Mouse (Mus musculus) lung, adult 2 months (tissue): ENCODE measurements around the gene Reps1. TPM values are rescaled to one million over a fixed set of nuclear protein-coding genes. Genes with fewer than 3 reads are reported as not detected.

Source experiments
- DNase-seq: peaks from one replicate; pipeline ENCODE4 v3.0.0; 2022
- H3K4me1 ChIP-seq: fragments of 200-500 bp; 2 replicates; pipeline ENCODE4 v1.6.1; 2011; ENCODE audit warnings: low read length; ENCODE audit not compliant: control insufficient read depth, insufficient read depth
- H3K4me3 ChIP-seq: fragments of 200-500 bp; replicated peaks from 2 replicates; pipeline ENCODE3; 2011; ENCODE audit warnings: low read depth, mild to moderate bottlenecking, control low read depth, low read length; ENCODE audit errors: extremely low read depth
- CTCF ChIP-seq: fragments of 200-500 bp; IDR thresholded peaks from 2 replicates; pipeline ENCODE4 v1.5.1; 2011; ENCODE audit warnings: mild to moderate bottlenecking, low read length, control low read depth; ENCODE audit not compliant: insufficient read depth
- POLR2A ChIP-seq: fragments of 200-500 bp; IDR thresholded peaks from 2 replicates; pipeline ENCODE4 v1.6.1; 2011; ENCODE audit warnings: low read depth, mild to moderate bottlenecking, control low read depth, low read length, borderline replicate concordance; ENCODE audit errors: extremely low read depth
- WGBS: fragments of 180-500 bp; shearing (Covaris S2); methylation state at CpG from one replicate; pipeline ENCODE4 v1.1.7; 2018; 5-methylcytosine and 5-hydroxymethylcytosine counted together
- polyA plus RNA-seq: library from polyadenylated mRNA; depleted of rRNA; stranded (reverse); fragments of >200 nt; gene quantifications from 2 replicates; pipeline ENCODE4 v1.2.3, GENCODE M21; 2012

Gene Reps1
- polyA plus RNA-seq, 1 experiment: 49.6 TPM

DNA sequence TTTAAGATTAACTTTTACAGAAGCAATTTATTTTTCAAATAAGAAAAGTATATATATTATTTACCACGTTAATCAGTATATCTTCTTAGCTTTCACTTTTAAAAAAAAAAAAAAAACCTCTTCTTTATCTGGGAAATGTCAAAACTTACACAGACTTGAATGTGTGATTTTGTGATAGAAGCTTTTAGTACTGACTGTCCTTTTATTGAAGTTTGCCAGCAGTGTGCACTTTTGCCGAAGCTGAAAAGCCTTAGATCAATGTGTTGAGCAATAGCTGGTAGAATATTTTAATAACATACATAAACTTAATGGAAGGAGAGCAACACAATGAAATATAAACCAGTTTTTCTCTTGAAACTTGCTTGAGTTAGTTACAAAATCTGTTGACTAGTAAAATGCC, 5.1 kb downstream of the Reps1 start:
- Histone ChIP-seq H3K4me1 (peaks cover 7% of the 10 kb centered on the region), H3K4me3 (no peak overlapping the region)
- 72% methylated on average over 2 of the region's 2 CpGs for WGBS
- no peak for DNase-seq
- TF ChIP-seq CTCF (no peak), POLR2A (no peak)

DNA sequence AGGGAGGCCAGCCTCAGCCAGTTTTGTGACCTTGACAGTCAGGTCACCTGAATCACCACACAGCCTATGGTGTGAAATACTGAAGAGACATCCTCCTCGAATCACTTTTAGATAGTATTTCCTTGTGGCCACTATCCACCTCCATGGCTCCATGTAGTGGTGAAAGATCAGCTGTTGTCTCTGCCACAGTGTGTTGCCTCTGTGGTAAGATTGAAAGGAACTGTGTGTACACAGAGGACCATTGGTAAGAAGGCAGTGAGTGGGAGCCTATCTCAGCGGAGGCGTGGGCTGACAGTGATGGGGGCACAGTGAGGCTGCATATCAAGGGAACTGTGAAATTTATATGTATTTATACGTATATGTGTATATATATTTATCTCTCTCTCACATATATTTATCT, 5.9 kb downstream of the Reps1 start:
- DNase-seq: no peak
- no peak for TF ChIP-seq CTCF
- no peak for TF ChIP-seq POLR2A
- Histone ChIP-seq H3K4me3 (no peak overlapping the region), H3K4me1 (peaks cover 7% of the 10 kb centered on the region)
- 90% methylated on average over 4 of the region's 4 CpGs for WGBS

DNA sequence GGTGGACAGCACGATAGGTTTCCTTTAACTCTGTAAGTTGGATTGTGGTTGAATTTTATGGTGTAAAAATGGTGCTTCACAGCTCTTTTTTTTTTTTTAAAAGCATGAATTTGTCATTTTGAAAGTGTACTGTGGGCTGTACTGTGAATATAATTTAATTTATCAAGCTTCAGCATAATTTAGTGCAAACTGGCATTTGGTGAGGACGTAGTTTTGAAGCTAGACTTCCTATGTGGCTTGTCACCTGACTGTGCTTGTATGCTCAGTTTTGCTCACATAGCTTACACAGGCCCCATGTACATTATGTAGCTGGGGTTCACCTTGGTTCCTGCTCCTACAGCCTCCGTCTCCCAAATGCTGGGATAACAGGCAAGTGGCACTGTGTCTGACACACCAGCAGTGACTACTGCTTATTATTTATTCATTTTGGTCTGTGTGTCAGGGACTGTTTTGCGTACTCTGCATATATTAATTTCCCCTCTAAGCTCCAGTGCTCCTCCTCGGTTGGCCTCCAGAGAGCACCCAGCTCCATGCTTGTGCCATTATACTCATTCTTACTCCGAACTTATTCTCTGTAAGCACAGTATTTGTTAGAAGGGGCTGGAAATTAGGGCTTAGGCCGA, 9.1 kb downstream of the Reps1 start:
- H3K4me1 ChIP-seq: peaks cover 2% of the 10 kb centered on the region
- H3K4me3 ChIP-seq: no peak overlapping the region
- WGBS: 92% methylated on average over 7 of the region's 7 CpGs
- TF ChIP-seq CTCF: no peak
- TF ChIP-seq POLR2A: no peak
- DNase-seq: no peak

DNA sequence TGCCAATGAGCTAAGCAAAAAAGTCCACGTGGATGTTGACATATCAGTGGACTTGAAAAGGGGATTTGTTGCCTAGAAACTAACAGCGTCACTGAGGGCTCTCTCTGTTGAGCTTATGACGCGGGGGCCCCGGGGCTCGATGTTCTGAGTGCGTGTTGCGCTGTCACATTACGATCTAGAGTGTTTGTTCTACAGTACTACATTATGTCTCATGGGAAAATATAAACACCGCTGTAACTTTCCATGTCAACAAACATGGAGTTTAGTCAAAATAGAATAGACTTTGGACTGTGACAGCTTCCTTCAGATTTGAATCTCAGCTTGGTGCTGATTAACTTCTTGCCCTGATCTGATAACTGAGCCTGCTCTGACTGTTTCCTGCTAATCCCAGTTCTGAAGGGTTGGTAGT, 10.4 kb downstream of the Reps1 start:
- TF ChIP-seq CTCF (no peak), POLR2A (no peak)
- DNase-seq: no peak
- Histone ChIP-seq H3K4me3 (no peak overlapping the region), H3K4me1 (peaks cover 11% of the 10 kb centered on the region)
- 56% methylated on average over 10 of the region's 10 CpGs for WGBS

DNA sequence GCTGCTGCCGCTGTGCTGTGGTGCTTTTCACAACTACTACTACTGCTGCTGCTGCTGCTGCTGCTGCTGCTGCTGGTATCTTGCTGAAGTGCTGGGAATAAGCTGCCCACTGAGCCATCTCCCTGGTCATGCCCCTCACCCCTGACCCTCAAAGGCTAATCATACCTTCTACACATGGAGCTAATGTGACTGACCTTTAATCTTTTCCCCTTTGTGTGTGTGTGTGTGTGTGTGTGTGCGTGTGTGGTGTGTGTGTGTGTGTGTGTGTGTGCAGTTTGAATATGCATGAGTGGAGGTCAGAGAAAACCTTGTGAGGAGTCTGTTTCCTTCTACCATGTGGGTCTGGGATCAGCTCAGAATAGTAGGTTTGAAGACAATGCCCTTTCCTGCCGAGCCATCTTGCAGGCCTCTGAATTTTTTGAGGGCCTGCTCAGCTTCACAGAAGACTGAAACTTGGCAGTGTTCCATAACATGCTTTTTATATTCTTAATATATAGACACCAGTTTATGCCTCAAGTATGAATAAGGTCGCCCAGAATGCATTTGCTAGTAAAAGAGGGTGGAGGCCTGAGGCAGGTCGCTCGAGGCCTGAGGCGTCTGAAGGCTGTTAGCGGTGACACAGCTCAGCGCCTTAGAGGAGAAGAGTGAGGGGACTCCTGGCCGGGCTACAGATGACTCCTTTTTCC, 12.2 kb downstream of the Reps1 start:
- Histone ChIP-seq H3K4me1 (peaks cover 13% of the 10 kb centered on the region), H3K4me3 (no peak overlapping the region)
- no peak for TF ChIP-seq POLR2A
- TF ChIP-seq CTCF: no peak
- no peak for DNase-seq
- 69% methylated on average over 10 of the region's 10 CpGs for WGBS

DNA sequence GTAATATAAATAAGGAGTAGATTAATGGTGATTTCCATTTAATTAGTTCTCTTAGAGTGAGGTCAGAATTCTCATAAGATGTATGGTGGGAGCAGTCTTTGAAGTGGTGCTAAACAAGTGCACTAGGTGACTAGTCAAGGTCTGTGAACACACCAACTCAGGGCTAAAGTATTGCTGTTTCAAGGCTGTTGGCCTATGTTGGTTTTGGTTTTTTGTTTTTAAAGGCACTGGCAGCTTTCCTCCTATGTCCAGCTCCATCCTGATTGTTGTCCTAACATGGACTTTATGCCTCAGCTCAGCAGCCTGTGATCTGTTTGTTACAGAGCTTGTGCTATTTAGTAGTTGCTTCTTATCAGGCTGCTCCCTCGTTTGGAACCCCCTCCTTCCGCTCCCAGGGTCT, 13.2 kb downstream of the Reps1 start:
- WGBS: 86% methylated on average over 2 of the region's 2 CpGs
- no peak for DNase-seq

DNA sequence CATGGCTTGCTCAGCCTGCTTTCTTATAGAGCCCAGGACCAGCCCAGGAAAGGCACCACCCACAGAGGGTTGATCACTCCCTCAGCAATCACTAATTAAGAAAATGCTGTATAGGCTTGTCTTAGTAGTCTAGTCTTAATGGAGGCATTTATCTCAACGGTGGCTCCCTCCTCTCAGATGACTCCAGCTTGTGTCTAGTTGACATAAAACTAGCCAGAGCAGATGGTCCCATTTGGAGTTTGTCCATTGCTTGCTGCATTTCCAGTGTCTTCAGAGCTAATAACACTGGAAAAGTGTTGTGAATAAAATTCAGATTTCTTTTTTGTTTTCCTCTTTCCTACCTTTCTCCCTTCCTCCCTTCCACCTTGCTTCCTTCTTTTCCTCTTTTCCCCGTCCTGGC, 13.9 kb downstream of the Reps1 start:
- DNase-seq: no peak
- H3K4me1 ChIP-seq: peaks cover 13% of the 10 kb centered on the region
- no peak overlapping the region for H3K4me3 ChIP-seq
- TF ChIP-seq CTCF: no peak
- no peak for TF ChIP-seq POLR2A
- WGBS: 85% methylated on average over 2 of the region's 2 CpGs

More for the DNA sequence above, 13.2 kb downstream of the Reps1 start:
- Histone ChIP-seq H3K4me3 (no peak overlapping the region), H3K4me1 (peaks cover 13% of the 10 kb centered on the region)
- TF ChIP-seq CTCF: no peak
- TF ChIP-seq POLR2A: no peak

DNA sequence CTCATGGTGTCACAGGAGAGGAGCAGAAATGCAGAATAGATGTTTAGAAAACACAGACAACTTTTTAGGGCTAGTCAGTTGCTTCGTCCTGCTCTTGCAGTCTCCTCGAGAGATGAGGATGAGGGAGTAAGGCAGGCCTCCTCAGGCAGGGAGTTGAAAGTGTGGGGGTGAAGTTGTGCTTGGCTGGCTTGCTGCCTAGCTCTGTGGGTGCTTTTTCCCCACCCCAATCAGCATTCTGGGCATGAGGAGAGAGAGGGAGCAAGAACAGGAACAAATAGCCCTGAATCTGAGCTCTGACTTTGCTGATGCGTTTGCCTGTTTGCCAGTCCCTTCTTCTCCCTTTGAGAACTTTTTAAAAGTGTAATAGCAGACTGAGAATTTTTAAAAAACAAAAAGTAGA, 14.5 kb downstream of the Reps1 start:
- Histone ChIP-seq H3K4me1 (peaks cover 13% of the 10 kb centered on the region), H3K4me3 (no peak overlapping the region)
- DNase-seq: no peak
- 21% methylated on average over 3 of the region's 3 CpGs for WGBS
- TF ChIP-seq POLR2A (no peak), CTCF (no peak)

DNA sequence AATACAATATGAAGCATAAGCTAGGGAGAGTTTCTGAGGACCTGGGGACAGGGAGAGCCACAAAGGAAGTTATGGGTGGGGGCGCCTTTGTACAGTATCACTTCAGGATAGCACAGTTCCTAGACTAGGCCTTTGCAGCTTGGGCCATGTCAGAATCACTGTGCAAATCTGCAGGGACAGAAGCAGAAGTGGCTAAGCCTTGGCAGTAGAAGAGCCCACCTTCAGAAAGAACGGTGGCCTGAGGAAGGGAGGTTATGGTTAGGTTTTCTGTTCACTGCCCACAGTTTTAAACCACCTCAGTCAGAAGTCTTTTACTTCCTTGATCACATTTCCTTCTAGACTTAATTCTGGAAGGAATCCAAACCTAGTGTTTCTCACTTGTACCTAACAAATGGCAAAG, 15.0 kb downstream of the Reps1 start:
- 49% methylated on average over 2 of the region's 2 CpGs for WGBS
- peaks cover 13% of the 10 kb centered on the region for H3K4me1 ChIP-seq
- no peak for TF ChIP-seq POLR2A
- no peak for TF ChIP-seq CTCF

DNA sequence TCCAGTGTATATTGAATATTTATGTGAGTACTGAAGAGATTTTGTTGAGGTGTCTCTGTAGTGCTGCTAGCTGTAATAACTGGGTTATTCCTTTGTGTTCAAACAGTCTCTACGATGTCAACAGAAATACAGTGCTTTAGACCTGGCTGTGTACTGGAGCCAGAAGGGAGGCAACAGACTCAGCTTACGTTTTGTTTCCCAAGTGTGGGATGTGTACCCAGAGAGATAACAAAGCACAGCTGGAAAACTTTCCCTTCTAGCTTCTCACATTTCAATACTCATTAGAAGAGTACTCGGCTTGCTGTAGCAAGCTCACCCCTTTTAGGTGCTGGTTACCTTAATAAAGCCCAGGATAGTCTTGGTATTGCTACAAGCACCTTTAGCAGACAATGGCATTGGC, 17.2 kb downstream of the Reps1 start:
- H3K4me1 ChIP-seq: peaks cover 15% of the 10 kb centered on the region
- TF ChIP-seq POLR2A (no peak), CTCF (no peak)
- WGBS: 52% methylated on average over 3 of the region's 3 CpGs
- DNase-seq: no peak
- H3K4me3 ChIP-seq: no peak overlapping the region

More for the DNA sequence above, 15.0 kb downstream of the Reps1 start:
- no peak overlapping the region for H3K4me3 ChIP-seq
- no peak for DNase-seq
